Mouse (Mus musculus) heart, adult 2 months (tissue): ENCODE data around the gene Hipk2. TPM values are rescaled to one million over a fixed set of nuclear protein-coding genes. Genes with fewer than 3 reads are reported as not detected.

Experiments used
- DNase-seq, 2 experiments: peaks; one replicate each; pipeline ENCODE4 v3.0.0; 2021
- H3K27ac ChIP-seq: fragments of 200-600 bp; 2 replicates; pipeline ENCODE4 v1.8.1; 2022
- H3K27me3 ChIP-seq: fragments of 200-500 bp; 2 replicates; pipeline ENCODE4 v1.6.1; 2012; ENCODE audit warnings: mild to moderate bottlenecking, low read length, inconsistent platforms, mixed read lengths; ENCODE audit not compliant: control insufficient read depth, insufficient read depth
- H3K36me3 ChIP-seq: fragments of 200-500 bp; 2 replicates; pipeline ENCODE4 v1.6.1; 2012; ENCODE audit warnings: low read length, inconsistent platforms; ENCODE audit not compliant: control insufficient read depth, insufficient read depth
- H3K4me1 ChIP-seq: fragments of 200-500 bp; 2 replicates; pipeline ENCODE4 v1.6.1; 2011; ENCODE audit warnings: low read length; ENCODE audit not compliant: control insufficient read depth, insufficient read depth
- H3K4me3 ChIP-seq: fragments of 200-600 bp; 2 replicates; pipeline ENCODE4 v1.8.1; 2022
- H3K79me2 ChIP-seq: fragments of 200-500 bp; replicated peaks from 2 replicates; pipeline ENCODE4 v1.6.1; 2012; ENCODE audit warnings: mild to moderate bottlenecking, inconsistent platforms, low read length, moderate library complexity, mixed read lengths; ENCODE audit not compliant: control insufficient read depth, insufficient read depth
- H3K9ac ChIP-seq: fragments of 200-500 bp; 2 replicates; pipeline ENCODE4 v1.6.1; 2012; ENCODE audit warnings: low read depth, mild to moderate bottlenecking, control low read depth, inconsistent platforms, low read length, mixed read lengths
- CTCF ChIP-seq: fragments of 200-600 bp; IDR thresholded peaks from 2 replicates; pipeline ENCODE4 v1.8.1; 2022; ENCODE audit warnings: antibody characterized with exemption, mild to moderate bottlenecking, moderate library complexity
- EP300 ChIP-seq: fragments of 200-500 bp; IDR thresholded peaks from 2 replicates; pipeline ENCODE4 v1.6.1; 2011; ENCODE audit warnings: low read depth, low read length, control low read depth; ENCODE audit not compliant: insufficient read depth
- POLR2A ChIP-seq: fragments of 200-500 bp; IDR thresholded peaks from 2 replicates; pipeline ENCODE4 v1.6.1; 2011; ENCODE audit warnings: mild to moderate bottlenecking, low read depth, low read length, control low read depth; ENCODE audit not compliant: insufficient read depth
- WGBS: fragments of 180-500 bp; shearing (Covaris S2); methylation state at CpG from one replicate; pipeline ENCODE4 v1.1.7; 2018; 5-methylcytosine and 5-hydroxymethylcytosine counted together
- intact Hi-C: fragments of 180-260 bp; cut with DNase I; formaldehyde crosslinking; loops from one replicate; pipeline ENCODE4 v1.15.1; 2025
- polyA plus RNA-seq: library from polyadenylated mRNA; depleted of rRNA; stranded (reverse); fragments of >200 nt; gene quantifications from 2 replicates; pipeline ENCODE4 v1.2.3, GENCODE M21; 2012
- total RNA-seq, 2 experiments: library from RNA; stranded (reverse); gene quantifications; 2 replicates each; pipeline ENCODE4 v1.2.3; 2021

Hipk2 gene
- total and polyA plus RNA-seq, 3 experiments = 35.9 to 98.5 (median 91.0) TPM

DNA sequence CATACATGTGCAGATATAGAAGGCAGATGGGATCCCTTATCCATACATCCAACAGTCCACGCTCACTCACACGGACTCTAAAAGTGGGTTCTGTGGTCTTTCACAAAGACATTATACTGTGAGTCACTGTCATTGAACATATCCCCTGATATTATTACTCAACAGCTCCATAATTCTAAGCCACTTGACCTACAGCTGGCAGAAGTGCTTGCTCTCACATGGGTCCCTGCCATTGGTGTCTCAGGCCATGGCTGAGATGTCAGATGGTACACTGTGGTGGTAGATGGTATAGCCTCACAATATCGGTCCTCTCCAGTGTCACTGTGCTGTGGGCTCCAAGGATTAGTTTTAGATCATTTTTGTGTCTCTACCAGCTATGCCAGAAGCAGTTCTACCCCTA lies 42.2 kb downstream of the Hipk2 start:
- WGBS = 94% methylated on average over 3 of the region's 3 CpGs
- Histone ChIP-seq H3K4me3 (no peak overlapping the region), H3K9ac (no peak overlapping the region), H3K27me3 (no peaks in the 10 kb centered on the region), H3K27ac (no peak overlapping the region), H3K4me1 (peaks cover 4% of the 10 kb centered on the region), H3K36me3 (peaks cover 3% of the 10 kb centered on the region), H3K79me2 (peaks cover 6% of the 10 kb centered on the region; the same call in 1 of the 2 replicates)
- no peak for DNase-seq
- TF ChIP-seq CTCF (no peak), POLR2A (no peak), EP300 (no peak)
- intact Hi-C loops = no loop called here

DNA sequence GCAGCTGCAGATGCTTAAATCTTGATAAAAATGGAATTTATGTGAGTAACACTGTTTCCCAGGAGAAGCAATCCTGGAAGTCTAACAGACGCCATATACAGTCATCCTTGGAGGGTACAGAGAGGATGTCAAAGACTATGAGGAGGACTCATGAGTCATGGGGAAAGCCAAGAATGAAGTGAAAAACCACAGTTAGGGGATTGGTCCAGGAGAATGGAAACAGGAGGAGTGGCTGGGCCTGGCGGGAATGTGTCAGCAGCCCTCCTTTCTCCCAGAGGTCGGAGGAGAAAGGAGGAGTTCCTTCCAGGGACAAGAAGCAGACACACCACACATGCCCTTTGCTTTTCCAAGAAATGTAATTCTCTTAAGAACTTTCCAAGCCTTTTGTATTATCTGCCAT lies 46.5 kb downstream of the Hipk2 start:
- DNase-seq = no peak
- Histone ChIP-seq H3K27me3 (no peaks in the 10 kb centered on the region), H3K27ac (no peak overlapping the region), H3K4me3 (no peak overlapping the region), H3K9ac (no peak overlapping the region), H3K4me1 (no peaks in the 10 kb centered on the region; the same call in 1 of the 2 replicates), H3K79me2 (peaks cover 4% of the 10 kb centered on the region), H3K36me3 (no peaks in the 10 kb centered on the region)
- intact Hi-C loops = no loop called here
- 74% methylated on average over 3 of the region's 3 CpGs for WGBS
- no peak for TF ChIP-seq POLR2A
- no peak for TF ChIP-seq CTCF
- TF ChIP-seq EP300 = no peak

DNA sequence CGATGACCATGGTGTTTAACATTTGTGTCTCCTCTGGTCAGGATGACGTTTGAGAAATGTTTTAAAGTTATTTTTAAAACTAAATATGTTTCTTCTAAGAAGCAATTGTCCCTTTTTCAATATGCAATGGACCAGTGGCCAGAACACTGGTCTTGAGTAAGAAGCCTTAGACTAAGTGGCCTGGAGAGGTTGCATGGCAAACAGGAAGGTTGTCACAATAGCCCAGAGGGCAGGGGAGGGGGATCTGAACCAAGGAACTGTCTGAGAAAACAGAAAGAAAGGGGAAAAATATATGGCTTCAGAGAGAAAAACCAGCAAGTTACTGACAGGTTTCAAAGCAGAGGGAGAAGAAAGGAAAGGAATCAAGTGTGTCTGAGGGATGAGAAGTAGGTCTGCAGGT lies 47.8 kb downstream of the Hipk2 start:
- peaks cover 5% of the 10 kb centered on the region for H3K36me3 ChIP-seq
- no peak overlapping the region for H3K27ac ChIP-seq
- TF ChIP-seq CTCF (no peak), EP300 (no peak), POLR2A (no peak)
- no peak overlapping the region for H3K4me3 ChIP-seq
- WGBS = 72% methylated on average over 2 of the region's 2 CpGs
- H3K4me1 ChIP-seq = peaks cover 2% of the 10 kb centered on the region
- peaks cover 4% of the 10 kb centered on the region for H3K79me2 ChIP-seq
- DNase-seq = no peak
- H3K9ac ChIP-seq = no peak overlapping the region
- intact Hi-C loops = no loop called here
- no peaks in the 10 kb centered on the region for H3K27me3 ChIP-seq

DNA sequence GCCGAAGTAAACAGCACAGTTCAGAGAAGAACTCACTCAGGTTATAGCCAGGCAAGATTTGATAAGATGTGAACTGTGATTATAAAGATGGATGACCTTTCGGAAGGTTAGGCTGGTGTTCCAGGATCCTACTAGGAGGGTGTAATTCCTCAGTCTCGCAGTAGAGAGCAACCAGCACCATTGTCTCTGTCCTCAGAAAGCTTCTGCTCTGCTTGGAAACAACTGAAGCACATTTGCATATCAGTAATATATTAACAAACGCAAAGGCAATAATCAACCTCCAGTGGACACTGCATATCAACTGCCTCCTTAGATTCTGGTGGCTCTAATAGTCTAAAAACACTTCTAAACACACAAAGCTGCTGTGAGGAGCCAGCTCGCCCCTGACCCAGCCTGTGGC lies 48.5 kb downstream of the Hipk2 start:
- H3K36me3 ChIP-seq = peaks cover 5% of the 10 kb centered on the region
- no peak for DNase-seq
- H3K27ac ChIP-seq = no peak overlapping the region
- H3K27me3 ChIP-seq = no peaks in the 10 kb centered on the region
- H3K9ac ChIP-seq = no peak overlapping the region
- H3K4me1 ChIP-seq = peaks cover 2% of the 10 kb centered on the region
- intact Hi-C loops = no loop called here
- peaks cover 4% of the 10 kb centered on the region for H3K79me2 ChIP-seq
- no peak for TF ChIP-seq POLR2A
- TF ChIP-seq CTCF = peak; percentile 19; the same call in 1 of the 2 replicates
- TF ChIP-seq EP300 = no peak
- no peak overlapping the region for H3K4me3 ChIP-seq
- 84% methylated on average over 5 of the region's 5 CpGs for WGBS

DNA sequence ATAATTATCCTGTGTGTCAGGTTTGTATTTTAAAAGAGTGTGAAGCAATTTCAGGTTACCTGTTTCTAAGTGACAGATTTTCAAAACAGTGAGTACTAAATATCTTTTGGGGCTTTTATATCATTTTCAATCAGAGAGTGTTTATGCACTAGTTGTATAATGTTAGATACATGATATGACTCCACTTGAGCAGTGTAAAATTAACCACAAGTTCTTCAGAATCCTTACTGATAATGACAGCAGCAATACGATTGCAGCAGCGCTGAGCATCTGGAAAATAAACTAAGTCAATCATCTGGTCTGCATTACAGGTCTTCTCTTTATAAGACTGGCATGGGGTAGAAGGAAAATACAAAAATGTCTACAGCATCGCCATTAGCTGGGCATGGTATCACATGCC lies 49.1 kb downstream of the Hipk2 start:
- H3K36me3 ChIP-seq = peaks cover 5% of the 10 kb centered on the region
- intact Hi-C loops = no loop called here
- DNase-seq = no peak
- peaks cover 2% of the 10 kb centered on the region for H3K4me1 ChIP-seq
- peaks cover 4% of the 10 kb centered on the region for H3K79me2 ChIP-seq
- WGBS = 64% methylated on average over 3 of the region's 3 CpGs
- H3K9ac ChIP-seq = no peak overlapping the region
- no peak overlapping the region for H3K4me3 ChIP-seq
- no peaks in the 10 kb centered on the region for H3K27me3 ChIP-seq
- TF ChIP-seq EP300 (no peak), POLR2A (no peak), CTCF (no peak)
- H3K27ac ChIP-seq = no peak overlapping the region

DNA sequence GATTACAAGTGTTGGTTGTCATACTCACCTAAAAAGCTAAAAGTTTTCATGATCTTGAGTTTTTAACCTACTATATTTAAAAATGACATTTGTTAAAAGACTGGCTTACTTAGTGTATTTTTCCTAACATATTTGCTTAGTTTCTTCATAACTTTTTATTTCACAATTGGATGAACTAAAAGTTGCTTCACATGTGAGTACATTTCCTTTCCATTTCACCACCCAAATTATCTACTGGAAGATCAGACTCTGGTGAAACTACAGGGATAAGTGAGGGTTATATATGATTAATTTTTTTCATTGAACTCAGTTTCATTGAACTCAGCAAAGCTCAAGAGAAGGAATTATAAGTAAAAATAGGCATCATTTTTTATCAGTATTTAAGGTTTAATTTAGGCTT lies 50.1 kb downstream of the Hipk2 start:
- Histone ChIP-seq H3K27ac (no peak overlapping the region), H3K4me1 (peaks cover 2% of the 10 kb centered on the region)
- intact Hi-C loops = no loop called here

DNA sequence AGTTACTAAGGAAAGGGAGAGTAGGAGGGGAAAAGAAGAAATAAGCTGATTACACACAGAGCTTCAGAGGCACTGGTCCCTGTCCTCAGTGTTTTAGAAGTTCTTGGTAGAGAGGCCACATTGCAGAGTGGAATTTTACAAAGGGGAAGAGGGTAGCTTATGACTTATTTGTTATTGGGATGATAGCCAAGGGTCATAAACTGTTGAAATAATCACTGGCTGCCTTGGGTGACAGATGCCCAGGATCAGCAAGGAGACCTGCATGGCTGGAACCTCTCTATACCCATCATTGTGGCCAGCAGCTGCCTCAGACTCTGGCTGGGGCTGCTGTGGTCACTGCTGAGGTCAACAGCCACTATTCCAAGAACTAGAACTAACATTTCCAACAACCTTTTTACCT lies 52.1 kb downstream of the Hipk2 start:
- Histone ChIP-seq H3K79me2 (no peaks in the 10 kb centered on the region; the same call in none of the 2 replicates), H3K4me1 (peaks cover 2% of the 10 kb centered on the region), H3K27ac (no peak overlapping the region), H3K4me3 (no peak overlapping the region), H3K9ac (no peak overlapping the region), H3K36me3 (peaks cover 5% of the 10 kb centered on the region), H3K27me3 (no peaks in the 10 kb centered on the region)
- no peak for TF ChIP-seq CTCF
- no peak for TF ChIP-seq EP300
- TF ChIP-seq POLR2A = no peak
- intact Hi-C loops = no loop called here
- no peak for DNase-seq

More for the DNA sequence above, 50.1 kb downstream of the Hipk2 start:
- DNase-seq = no peak
- no peak for TF ChIP-seq POLR2A
- no peak for TF ChIP-seq EP300
- no peak for TF ChIP-seq CTCF
- Histone ChIP-seq H3K4me3 (no peak overlapping the region), H3K27me3 (no peaks in the 10 kb centered on the region), H3K9ac (no peak overlapping the region), H3K79me2 (peaks cover 1% of the 10 kb centered on the region), H3K36me3 (peaks cover 5% of the 10 kb centered on the region)
